Mouse (Mus musculus) kidney, adult 2 months (tissue): ENCODE measurements around the gene Trappc4. TPM values are rescaled to one million over a fixed set of nuclear protein-coding genes. Genes with fewer than 3 reads are reported as not detected.
"Not testable (repeated sequence)": the region's sequence is repeated elsewhere in the genome, so short reads cannot be mapped to it uniquely, and the experiment has no call there.

Experiments used
- DNase-seq: peaks from one replicate; pipeline ENCODE4 v3.0.0; 2021
- H3K27ac ChIP-seq: fragments of 200-500 bp; 2 replicates; pipeline ENCODE4 v1.5.1; 2012; ENCODE audit warnings: low read depth, low read length, control low read depth, inconsistent platforms; ENCODE audit not compliant: insufficient read depth
- H3K27me3 ChIP-seq: fragments of 200-500 bp; replicated peaks from 2 replicates; pipeline ENCODE4 v1.6.1; 2012; ENCODE audit warnings: mild to moderate bottlenecking, moderate library complexity, low read length, inconsistent platforms; ENCODE audit not compliant: control insufficient read depth, insufficient read depth
- H3K36me3 ChIP-seq: fragments of 200-500 bp; 2 replicates; pipeline ENCODE4 v1.6.1; 2012; ENCODE audit warnings: mild to moderate bottlenecking, moderate library complexity, low read length, inconsistent platforms; ENCODE audit not compliant: control insufficient read depth, insufficient read depth
- H3K4me1 ChIP-seq: fragments of 200-500 bp; 2 replicates; pipeline ENCODE4 v1.6.1; 2011; ENCODE audit warnings: low read length; ENCODE audit not compliant: control insufficient read depth, insufficient read depth
- H3K4me3 ChIP-seq: fragments of 200-500 bp; 2 replicates; pipeline ENCODE4 v1.5.1; 2011; ENCODE audit warnings: mild to moderate bottlenecking, low read depth, low read length, control low read depth; ENCODE audit not compliant: insufficient read depth
- CTCF ChIP-seq: fragments of 200-500 bp; conservative IDR thresholded peaks from 2 replicates; pipeline ENCODE4 v1.5.1; 2011; ENCODE audit warnings: low read depth, mild to moderate bottlenecking, control low read depth, low read length, moderate library complexity, mixed read lengths; ENCODE audit not compliant: insufficient read depth, insufficient read length
- POLR2A ChIP-seq: fragments of 200-500 bp; IDR thresholded peaks from one replicate; pipeline ENCODE4 v1.6.1; 2011; ENCODE audit warnings: low read depth, low read length, control low read depth
- WGBS: fragments of 180-500 bp; shearing (Covaris S2); methylation state at CpG from one replicate; pipeline ENCODE4 v1.1.7; 2018; 5-methylcytosine and 5-hydroxymethylcytosine counted together
- polyA plus RNA-seq: library from polyadenylated mRNA; depleted of rRNA; stranded (reverse); fragments of >200 nt; gene quantifications from 2 replicates; pipeline ENCODE4 v1.2.3, GENCODE M21; 2012; rRNA removed

Gene Trappc4
- 50.1 and 55.9 TPM in 2 replicates for polyA plus RNA-seq

GRCm38 (mm10) chr9:44406906-44407751, at the start of gene Trappc4, which contains the start of gene Rps25:
TSS of gene Trappc4 (minus strand) at chr9:44407600.
TSS of gene Rps25 (plus strand) at chr9:44407139.
- WGBS = under 1% methylated on average over 51 of the region's 51 CpGs
- H3K27me3 ChIP-seq = no peaks in the 10 kb centered on the region
- TF ChIP-seq POLR2A (peak; percentile 54), CTCF (no peak)
- H3K4me1 ChIP-seq = peaks cover 4% of the 10 kb centered on the region; the same call in 1 of the 2 replicates
- peak; percentile 96 for DNase-seq
- peaks cover 1% of the 10 kb centered on the region for H3K36me3 ChIP-seq
- H3K4me3 ChIP-seq = peak within 1 kb of the TSS; percentile 63
- H3K27ac ChIP-seq = peak within 1 kb of the TSS; percentile 94

- H3K4me3 ChIP-seq = no peak within 1 kb of the TSS
These were observed 47.5 kb upstream of the Trappc4 start, which contains the start of gene Upk2 for GRCm38 (mm10) chr9:44454891-44455220. TSS of gene Upk2 (minus strand) at chr9:44454976.

GRCm38 (mm10) chr9:44454132-44454890, 46.9 kb upstream of the Trappc4 start:
- Histone ChIP-seq H3K36me3 (no peaks in the 10 kb centered on the region), H3K4me1 (no peaks in the 10 kb centered on the region), H3K27me3 (no peaks in the 10 kb centered on the region), H3K4me3 (no peak overlapping the region), H3K27ac (no peak overlapping the region)
- DNase-seq = peak; percentile 80
- 11% methylated on average over 14 of the region's 14 CpGs for WGBS
- no peak for TF ChIP-seq POLR2A
- TF ChIP-seq CTCF = peak; percentile 96

More at GRCm38 (mm10) chr9:44454891-44455220, 47.5 kb upstream of the Trappc4 start, which contains the start of gene Upk2:
- H3K27me3 ChIP-seq = no peaks in the 10 kb centered on the region
- DNase-seq = no peak
- peak; percentile 42 for TF ChIP-seq CTCF
- no peak for TF ChIP-seq POLR2A
- H3K36me3 ChIP-seq = no peaks in the 10 kb centered on the region
- no peak within 1 kb of the TSS for H3K27ac ChIP-seq
- no peaks in the 10 kb centered on the region for H3K4me1 ChIP-seq
- WGBS = 48% methylated on average over 4 of the region's 4 CpGs

GRCm38 (mm10) chr9:44450387-44450786, 43.0 kb upstream of the Trappc4 start:
- no peak overlapping the region for H3K4me3 ChIP-seq
- DNase-seq = peak; percentile 35
- no peak for TF ChIP-seq POLR2A
- no peak; the same call in 1 of the 2 replicates for TF ChIP-seq CTCF
- H3K36me3 ChIP-seq = no peaks in the 10 kb centered on the region
- no peak overlapping the region for H3K27ac ChIP-seq
- no peaks in the 10 kb centered on the region for H3K4me1 ChIP-seq
- no peaks in the 10 kb centered on the region for H3K27me3 ChIP-seq

GRCm38 (mm10) chr9:44444402-44445025, 37.1 kb upstream of the Trappc4 start:
- H3K4me1 ChIP-seq, DNase-seq, H3K36me3 ChIP-seq, H3K27me3 ChIP-seq, H3K4me3 ChIP-seq, H3K27ac ChIP-seq: not testable (repeated sequence)
- WGBS = 87% methylated on average over 7 of the region's 7 CpGs

- Histone ChIP-seq H3K4me1 (no peaks in the 10 kb centered on the region), H3K36me3 (no peaks in the 10 kb centered on the region), H3K4me3 (no peak within 1 kb of the TSS), H3K27ac (no peak within 1 kb of the TSS), H3K27me3 (no peaks in the 10 kb centered on the region)
- no peak for TF ChIP-seq CTCF
- no peak for TF ChIP-seq POLR2A
- 81% methylated on average over 19 of the region's 19 CpGs for WGBS
- no peak for DNase-seq
These were observed 33.6 kb upstream of the Trappc4 start, which contains the start of gene Foxr1 for GRCm38 (mm10) chr9:44440961-44441360. TSS of gene Foxr1 (minus strand) at chr9:44441136.
